Mouse (Mus musculus): Measurements from ENCODE around the gene Cask. TPM values are rescaled to one million over a fixed set of nuclear protein-coding genes. Genes with fewer than 3 reads are reported as not detected.

The Cask gene
- polyA plus RNA-seq, 1 experiment = 5.7 TPM

DNA sequence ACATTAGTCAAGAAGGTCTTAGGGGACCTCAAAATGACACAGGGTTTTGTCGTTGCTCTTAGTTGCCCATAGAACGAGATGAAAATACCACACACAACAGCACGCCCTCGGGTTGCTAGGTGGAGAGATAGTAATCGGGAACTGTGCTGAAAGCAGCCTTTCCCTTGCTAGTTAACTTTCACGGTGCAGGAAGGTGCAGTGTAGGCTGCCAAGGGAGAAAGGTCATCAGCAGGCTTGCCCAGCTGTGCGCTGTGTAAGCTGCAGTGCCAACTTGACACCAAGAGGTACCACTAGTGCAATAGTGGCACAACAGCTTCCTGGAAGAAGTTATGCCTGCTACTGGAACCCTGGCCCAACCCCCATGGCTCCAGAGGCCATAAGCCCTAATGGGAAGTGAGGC, 346.8 kb downstream of the Cask start:
- 83% methylated on average over 7 of the region's 7 CpGs for WGBS
- Histone ChIP-seq H3K27ac (ENCODE audit: insufficient read depth, low read depth, low read length) (no peak overlapping the region), H3K4me3 (ENCODE audit: insufficient read depth, low read depth, low read length) (no peak overlapping the region), H3K4me1 (ENCODE audit: control insufficient read depth, insufficient read depth, low read length) (no peaks in the 10 kb centered on the region), H3K27me3 (replicated peaks; ENCODE audit: control insufficient read depth, insufficient read depth, low read length) (no peaks in the 10 kb centered on the region), H3K36me3 (ENCODE audit: control insufficient read depth, insufficient read depth, low read length) (no peaks in the 10 kb centered on the region)
- DNase-seq = no peak
- no peak for TF ChIP-seq POLR2A (IDR thresholded peaks at IDR 0.05; ENCODE audit: low read depth, low read length)
- TF ChIP-seq CTCF (conservative IDR thresholded peaks at IDR 0.05; ENCODE audit: insufficient read depth, insufficient read length, low read depth, low read length) = no peak

GRCm38 (mm10) chrX:13502862-13503375, 348.2 kb downstream of the Cask start:
- H3K36me3 ChIP-seq (ENCODE audit: control insufficient read depth, insufficient read depth, low read length) = no peaks in the 10 kb centered on the region
- H3K4me1 ChIP-seq (ENCODE audit: control insufficient read depth, insufficient read depth, low read length) = no peaks in the 10 kb centered on the region
- H3K27me3 ChIP-seq (replicated peaks; ENCODE audit: control insufficient read depth, insufficient read depth, low read length) = no peaks in the 10 kb centered on the region
- TF ChIP-seq CTCF (conservative IDR thresholded peaks at IDR 0.05; ENCODE audit: insufficient read depth, insufficient read length, low read depth, low read length) = no peak
- H3K4me3 ChIP-seq (ENCODE audit: insufficient read depth, low read depth, low read length) = no peak overlapping the region
- H3K27ac ChIP-seq (ENCODE audit: insufficient read depth, low read depth, low read length) = no peak overlapping the region
- WGBS = 52% methylated on average over 7 of the region's 7 CpGs
- no peak for DNase-seq

DNA sequence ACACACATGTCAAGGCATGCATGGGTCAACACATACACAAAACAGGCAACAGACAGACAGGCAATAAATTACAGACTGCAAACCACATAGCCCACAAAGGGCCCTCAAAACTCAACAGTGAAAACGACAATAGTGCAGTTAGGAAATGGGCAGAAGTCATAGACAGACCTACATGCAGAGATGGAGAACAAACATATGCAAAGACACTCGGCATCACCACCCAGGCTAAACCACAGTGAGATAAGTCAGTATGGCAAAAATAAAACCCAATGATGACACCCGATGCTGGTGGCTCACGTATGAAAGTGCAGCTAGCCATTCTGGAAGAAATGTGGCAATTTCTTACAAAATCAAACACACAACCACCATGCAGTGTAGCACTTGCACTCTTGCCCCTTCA, 350.9 kb downstream of the Cask start:
- no peak overlapping the region for H3K4me3 ChIP-seq (ENCODE audit: insufficient read depth, low read depth, low read length)
- no peak for DNase-seq
- H3K27ac ChIP-seq (ENCODE audit: insufficient read depth, low read depth, low read length) = no peak overlapping the region
- TF ChIP-seq POLR2A (IDR thresholded peaks at IDR 0.05; ENCODE audit: low read depth, low read length) (no peak), CTCF (conservative IDR thresholded peaks at IDR 0.05; ENCODE audit: insufficient read depth, insufficient read length, low read depth, low read length) (no peak)
- H3K4me1 ChIP-seq (ENCODE audit: control insufficient read depth, insufficient read depth, low read length) = no peaks in the 10 kb centered on the region
- no peaks in the 10 kb centered on the region for H3K36me3 ChIP-seq (ENCODE audit: control insufficient read depth, insufficient read depth, low read length)
- WGBS = 92% methylated on average over 4 of the region's 4 CpGs
- no peaks in the 10 kb centered on the region for H3K27me3 ChIP-seq (replicated peaks; ENCODE audit: control insufficient read depth, insufficient read depth, low read length)

DNA sequence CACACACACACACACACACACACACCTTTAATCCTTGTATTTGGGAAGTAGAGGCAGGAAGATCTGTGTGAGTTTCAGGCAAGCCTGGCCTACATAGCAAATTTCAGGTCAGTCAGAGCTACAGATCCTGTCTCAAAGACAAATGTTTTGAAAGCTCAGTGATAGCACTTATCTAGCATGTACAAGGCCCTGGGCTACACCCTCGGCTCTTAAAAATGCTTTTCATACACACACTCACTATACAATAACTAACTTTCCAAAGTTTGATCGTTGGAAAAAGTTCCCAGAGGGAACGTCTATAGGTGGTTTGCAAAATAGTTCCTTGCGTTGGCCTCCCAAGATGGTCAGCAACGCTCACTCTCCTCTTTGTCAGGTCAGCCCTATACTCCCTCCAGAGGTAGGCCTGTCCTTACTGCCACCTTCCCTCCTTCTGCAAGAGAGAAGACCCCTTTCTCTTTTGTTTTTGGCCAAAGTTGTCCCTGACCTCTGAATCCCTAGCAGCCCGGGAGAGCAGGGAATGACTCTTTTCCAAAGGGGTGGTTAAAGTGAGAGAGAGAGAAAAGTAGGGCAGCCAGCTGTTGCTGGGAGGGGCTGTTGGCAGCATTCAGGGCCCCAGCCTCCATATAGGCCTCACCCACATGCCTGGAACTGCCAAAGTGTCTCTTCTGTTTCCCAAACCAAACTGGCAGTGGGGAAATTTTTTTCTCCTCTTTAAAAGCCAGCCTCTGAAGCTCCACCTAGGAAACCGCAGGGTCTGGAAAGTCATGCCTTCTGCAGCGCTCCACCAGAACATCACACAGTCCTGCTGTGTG, 356.1 kb downstream of the Cask start:
- no peaks in the 10 kb centered on the region for H3K4me1 ChIP-seq (ENCODE audit: control insufficient read depth, insufficient read depth, low read length)
- DNase-seq = no peak
- H3K4me3 ChIP-seq (ENCODE audit: insufficient read depth, low read depth, low read length) = no peak overlapping the region
- 82% methylated on average over 8 of the region's 8 CpGs for WGBS
- no peaks in the 10 kb centered on the region for H3K27me3 ChIP-seq (replicated peaks; ENCODE audit: control insufficient read depth, insufficient read depth, low read length)
- TF ChIP-seq POLR2A (IDR thresholded peaks at IDR 0.05; ENCODE audit: low read depth, low read length) = no peak
- TF ChIP-seq CTCF (conservative IDR thresholded peaks at IDR 0.05; ENCODE audit: insufficient read depth, insufficient read length, low read depth, low read length) = no peak
- H3K27ac ChIP-seq (ENCODE audit: insufficient read depth, low read depth, low read length) = no peak overlapping the region
- no peaks in the 10 kb centered on the region for H3K36me3 ChIP-seq (ENCODE audit: control insufficient read depth, insufficient read depth, low read length)

DNA sequence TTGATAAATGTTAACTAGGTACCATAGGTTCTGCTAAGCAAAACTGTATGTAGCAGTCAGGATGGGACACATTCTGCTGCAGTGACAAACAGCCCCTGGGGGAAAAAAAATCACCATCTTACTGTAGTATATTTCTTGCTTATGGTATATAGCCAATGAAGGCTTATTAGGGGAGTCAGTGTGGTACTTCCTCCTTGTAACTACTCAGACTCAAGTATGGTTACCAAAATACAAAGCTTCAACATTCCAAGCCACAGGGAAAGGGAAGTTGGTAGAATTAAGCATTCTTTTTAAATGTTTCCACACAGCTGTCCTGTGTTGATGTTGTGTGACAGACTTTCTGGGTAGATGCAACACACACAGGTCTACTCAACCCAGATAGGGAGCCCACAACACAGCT, 358.2 kb downstream of the Cask start:
- DNase-seq = no peak
- no peaks in the 10 kb centered on the region for H3K36me3 ChIP-seq (ENCODE audit: control insufficient read depth, insufficient read depth, low read length)
- no peaks in the 10 kb centered on the region for H3K4me1 ChIP-seq (ENCODE audit: control insufficient read depth, insufficient read depth, low read length)
- H3K4me3 ChIP-seq (ENCODE audit: insufficient read depth, low read depth, low read length) = no peak overlapping the region
- no peaks in the 10 kb centered on the region for H3K27me3 ChIP-seq (replicated peaks; ENCODE audit: control insufficient read depth, insufficient read depth, low read length)
- TF ChIP-seq CTCF (conservative IDR thresholded peaks at IDR 0.05; ENCODE audit: insufficient read depth, insufficient read length, low read depth, low read length) (no peak), POLR2A (IDR thresholded peaks at IDR 0.05; ENCODE audit: low read depth, low read length) (no peak)
- H3K27ac ChIP-seq (ENCODE audit: insufficient read depth, low read depth, low read length) = no peak overlapping the region

DNA sequence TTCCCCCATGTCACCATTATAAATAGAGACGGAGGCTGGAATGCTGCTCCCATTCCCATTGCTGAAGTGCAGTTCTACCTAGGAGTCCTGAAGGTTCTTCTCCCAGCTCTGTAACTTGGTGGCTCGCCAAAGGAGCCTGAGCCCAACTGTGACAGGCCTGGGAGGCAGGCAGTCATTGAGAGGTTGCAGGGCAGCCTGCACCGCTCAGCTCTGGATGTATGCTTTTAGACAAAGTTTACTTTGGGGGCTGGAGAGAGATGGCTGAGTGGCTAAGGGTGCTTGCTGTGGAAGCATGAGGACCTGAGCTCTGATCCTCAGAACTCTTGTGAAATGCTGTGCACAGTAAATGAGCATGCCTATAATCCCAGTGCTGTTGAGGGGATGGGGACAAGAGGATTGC, 360.2 kb downstream of the Cask start:
- Histone ChIP-seq H3K27ac (ENCODE audit: insufficient read depth, low read depth, low read length) (no peak overlapping the region), H3K4me1 (ENCODE audit: control insufficient read depth, insufficient read depth, low read length) (no peaks in the 10 kb centered on the region), H3K27me3 (replicated peaks; ENCODE audit: control insufficient read depth, insufficient read depth, low read length) (no peaks in the 10 kb centered on the region), H3K4me3 (ENCODE audit: insufficient read depth, low read depth, low read length) (no peak overlapping the region), H3K36me3 (ENCODE audit: control insufficient read depth, insufficient read depth, low read length) (no peaks in the 10 kb centered on the region)
- no peak for TF ChIP-seq CTCF (conservative IDR thresholded peaks at IDR 0.05; ENCODE audit: insufficient read depth, insufficient read length, low read depth, low read length)
- TF ChIP-seq POLR2A (IDR thresholded peaks at IDR 0.05; ENCODE audit: low read depth, low read length) = no peak
- no peak for DNase-seq
- 81% methylated on average over 3 of the region's 3 CpGs for WGBS

DNA sequence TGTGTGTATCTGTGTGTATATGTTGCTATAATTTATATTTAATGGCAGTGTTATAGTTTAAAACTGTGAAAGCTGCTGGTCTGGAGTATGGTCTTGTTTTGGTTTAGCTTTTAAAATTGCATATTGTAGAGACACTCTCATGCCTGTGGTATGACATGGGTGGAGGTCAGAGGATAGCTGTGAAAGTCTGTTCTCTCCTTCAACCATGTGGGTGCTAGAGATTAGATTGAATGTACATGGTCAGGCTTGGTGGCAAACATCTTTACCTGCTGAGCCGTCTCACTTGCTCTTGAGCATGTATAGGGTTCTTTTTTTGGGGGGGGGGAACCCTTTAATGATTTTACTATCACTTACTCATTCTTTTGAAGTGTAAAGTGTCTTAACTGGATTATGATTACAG, 361.4 kb downstream of the Cask start:
- no peaks in the 10 kb centered on the region for H3K36me3 ChIP-seq (ENCODE audit: control insufficient read depth, insufficient read depth, low read length)
- H3K4me3 ChIP-seq (ENCODE audit: insufficient read depth, low read depth, low read length) = no peak overlapping the region
- no peaks in the 10 kb centered on the region for H3K27me3 ChIP-seq (replicated peaks; ENCODE audit: control insufficient read depth, insufficient read depth, low read length)
- H3K4me1 ChIP-seq (ENCODE audit: control insufficient read depth, insufficient read depth, low read length) = no peaks in the 10 kb centered on the region
- WGBS = 91% methylated on average over 1 of the region's 1 CpGs
- TF ChIP-seq CTCF (conservative IDR thresholded peaks at IDR 0.05; ENCODE audit: insufficient read depth, insufficient read length, low read depth, low read length) = no peak
- no peak for TF ChIP-seq POLR2A (IDR thresholded peaks at IDR 0.05; ENCODE audit: low read depth, low read length)
- no peak for DNase-seq
- no peak overlapping the region for H3K27ac ChIP-seq (ENCODE audit: insufficient read depth, low read depth, low read length)
